Mouse (Mus musculus) frontal cortex, adult (tissue): ENCODE data around the gene Rnf7.

Experiments
- ATAC-seq: cut with Nextera tagmentation; 2 replicates; pipeline ENCODE4 v1.9.2; 2017; ENCODE audit warnings: mild to moderate bottlenecking, moderate library complexity, mixed read lengths; ENCODE audit not compliant: low TSS enrichment

Gene Rnf7

DNA sequence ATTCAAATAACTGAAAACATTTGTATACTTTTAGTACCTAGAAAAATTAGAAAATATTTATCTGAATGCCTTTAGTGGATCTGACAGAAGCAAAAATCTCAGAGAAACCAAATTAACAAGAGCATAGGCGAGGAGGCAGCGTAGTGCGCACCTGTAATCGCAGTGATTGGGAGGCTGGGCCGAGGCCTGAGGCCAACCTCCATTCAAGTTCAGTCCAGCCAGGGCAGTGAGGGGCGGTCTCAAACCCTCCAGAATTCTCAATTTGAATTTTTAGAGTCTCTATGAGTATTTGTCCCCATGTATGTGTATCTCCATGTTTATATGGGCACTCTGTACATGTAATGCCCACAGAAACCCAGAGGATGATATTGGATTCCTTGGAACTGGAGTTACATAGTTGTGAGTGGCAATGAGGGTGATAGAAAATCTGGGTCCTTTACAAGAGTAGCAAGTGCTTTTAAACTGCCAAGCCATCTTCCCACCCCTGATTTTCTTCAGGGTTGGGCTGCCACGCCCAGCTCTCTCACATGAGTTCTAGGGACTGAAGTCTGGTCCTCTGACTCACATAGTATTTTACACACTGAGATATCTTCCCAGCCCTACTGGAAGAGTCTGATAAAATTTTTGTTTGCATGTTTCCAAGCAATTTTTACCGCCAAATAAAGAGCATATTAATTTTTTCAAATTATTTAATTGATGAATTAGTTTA is 8.1 kb downstream of the Rnf7 start:
- no peak for ATAC-seq

DNA sequence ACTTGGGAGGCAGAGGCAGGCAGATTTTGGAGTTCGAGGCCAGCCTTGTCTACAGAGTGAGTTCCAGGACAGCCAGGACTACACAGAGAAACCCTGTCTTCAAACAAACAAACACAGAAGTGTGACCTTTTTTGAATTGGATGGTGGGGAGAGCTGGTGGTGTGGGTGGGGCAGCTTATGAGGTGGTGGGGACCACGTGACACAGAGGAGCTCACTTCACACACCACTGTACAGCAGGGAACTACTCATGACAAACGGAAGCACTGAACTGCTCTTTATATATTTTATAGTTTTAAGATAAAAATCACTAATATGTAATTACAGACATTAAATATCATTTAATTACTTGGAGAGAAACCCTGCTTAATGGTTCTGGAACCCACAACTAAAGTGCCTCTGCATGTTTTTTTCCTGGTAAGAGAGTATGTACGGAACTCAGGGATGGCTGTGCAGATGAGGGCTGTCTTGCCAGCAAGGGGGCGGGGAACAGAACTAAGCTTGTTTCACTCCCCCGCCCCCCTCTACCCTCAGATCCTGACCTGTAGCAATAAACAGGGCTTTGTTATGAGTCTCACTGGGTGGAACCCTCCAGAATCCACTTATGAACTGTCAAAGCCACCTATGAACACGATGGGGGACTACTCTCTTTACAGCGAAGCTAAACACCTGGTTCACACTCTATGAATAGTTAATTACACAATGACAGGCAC is 8.8 kb downstream of the Rnf7 start:
- ATAC-seq: no peak

DNA sequence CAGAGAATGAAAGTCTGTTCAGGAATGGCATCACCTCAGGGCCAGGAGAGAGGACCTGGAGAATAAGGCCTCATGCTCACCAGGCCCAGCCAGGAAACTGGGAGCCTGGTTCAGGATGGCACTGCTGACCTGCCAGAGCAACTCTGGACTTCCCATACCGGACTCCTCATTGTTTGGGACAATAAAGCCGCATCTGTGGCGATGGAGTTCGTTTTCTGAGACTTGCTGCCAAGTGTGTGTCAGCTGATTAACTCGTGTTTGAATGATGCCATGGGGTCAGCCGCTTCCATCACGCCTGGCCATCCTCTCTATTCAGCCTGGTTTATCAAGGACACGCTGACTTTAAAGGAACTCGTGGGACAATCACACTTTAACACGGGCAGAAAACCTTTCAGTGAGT is 14.8 kb downstream of the Rnf7 start:
- peak; percentile 67 for ATAC-seq

DNA sequence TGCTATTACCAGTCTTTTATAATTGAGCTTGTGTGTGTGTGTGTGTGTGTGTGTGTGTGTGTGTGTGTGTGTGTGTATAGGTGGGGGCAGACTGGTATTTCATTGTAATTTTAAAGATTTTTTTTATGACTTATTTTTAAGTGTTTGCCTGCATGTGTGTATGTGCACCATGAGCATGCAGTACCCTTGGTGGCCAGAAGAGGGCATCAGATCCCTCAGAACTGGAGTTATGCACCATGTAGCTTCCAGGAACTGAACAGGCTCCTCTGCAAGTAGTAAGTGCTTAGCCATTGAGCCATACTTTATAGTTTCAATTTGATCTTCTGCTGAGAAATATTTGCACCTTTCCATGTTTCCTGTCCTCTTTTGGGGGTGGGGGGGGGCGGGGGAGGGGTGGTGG is 16.9 kb downstream of the Rnf7 start:
- ATAC-seq: no peak

DNA sequence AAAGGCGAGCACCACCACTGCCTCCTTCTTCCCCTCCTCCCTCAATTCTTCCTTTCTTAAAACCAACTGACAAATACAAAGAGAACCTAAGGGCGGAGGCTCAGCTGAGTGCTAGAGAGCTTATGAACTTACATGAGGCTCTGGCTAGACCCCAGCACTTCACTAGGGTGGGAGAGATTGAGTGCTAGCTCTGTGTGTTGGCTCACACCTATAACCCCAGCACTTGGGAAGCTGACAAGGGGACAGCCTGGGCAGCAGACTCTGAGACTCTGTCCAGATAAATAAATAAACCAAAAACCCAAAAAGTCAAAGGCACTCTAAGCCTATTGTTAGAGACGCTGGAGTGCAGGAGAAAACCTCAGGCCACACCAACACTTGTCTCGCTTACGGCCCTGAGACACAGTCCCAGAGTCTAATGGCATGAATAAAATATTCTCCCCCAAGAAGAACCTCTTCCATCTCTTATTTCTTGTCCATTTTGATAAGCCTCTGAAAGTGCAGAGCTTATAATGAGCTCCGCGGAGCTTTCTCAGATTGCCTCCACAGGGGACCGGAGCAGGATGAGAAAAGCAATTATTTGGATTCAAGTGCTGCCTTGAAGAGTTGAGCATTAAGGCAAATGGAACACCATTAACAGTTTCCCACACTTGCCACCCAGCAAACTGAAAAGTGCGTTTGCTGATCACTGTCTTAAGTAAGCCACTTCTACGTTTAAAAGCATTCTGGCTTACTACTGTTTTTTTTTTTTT is 18.2 kb downstream of the Rnf7 start:
- ATAC-seq: no peak

DNA sequence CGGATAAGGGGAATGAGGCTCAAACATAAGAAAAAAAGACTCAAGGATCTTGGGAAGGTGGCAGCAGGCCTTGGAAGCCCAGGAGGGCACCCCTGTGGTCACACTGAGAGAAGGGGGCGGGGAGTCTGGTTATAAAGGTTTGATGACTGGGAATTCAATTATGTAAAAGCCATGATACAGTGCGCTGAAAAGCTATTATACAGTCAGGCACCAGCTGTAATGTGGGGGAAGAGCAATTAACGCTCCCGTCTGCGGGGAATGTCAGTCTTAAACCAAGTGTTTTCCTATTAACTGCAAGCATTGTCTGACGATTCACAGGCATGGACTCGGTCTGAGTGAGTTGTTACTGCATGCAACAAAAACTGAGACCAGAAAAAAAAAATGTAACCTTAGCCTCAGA is 22.9 kb downstream of the Rnf7 start:
- no peak for ATAC-seq

DNA sequence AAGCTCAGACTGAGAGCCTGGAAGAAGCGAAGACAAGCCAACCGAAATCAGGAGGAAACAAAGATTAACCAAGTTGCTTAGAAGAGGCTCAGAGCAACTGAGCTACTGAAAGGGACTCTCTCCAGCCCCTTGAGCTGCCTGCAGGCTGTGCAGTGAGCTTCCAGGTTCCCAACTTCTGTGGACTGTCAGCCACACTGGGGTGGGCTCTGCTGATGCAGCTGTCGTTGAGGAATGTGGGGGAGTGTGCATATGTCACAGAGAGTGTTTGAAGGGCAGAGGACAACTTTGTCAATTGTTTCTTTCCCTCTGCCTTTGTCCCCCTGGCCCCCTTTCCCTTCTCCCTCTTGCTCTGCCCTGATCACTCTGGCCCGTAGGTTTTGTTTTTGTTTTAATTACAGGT is 25.5 kb downstream of the Rnf7 start:
- ATAC-seq: no peak

DNA sequence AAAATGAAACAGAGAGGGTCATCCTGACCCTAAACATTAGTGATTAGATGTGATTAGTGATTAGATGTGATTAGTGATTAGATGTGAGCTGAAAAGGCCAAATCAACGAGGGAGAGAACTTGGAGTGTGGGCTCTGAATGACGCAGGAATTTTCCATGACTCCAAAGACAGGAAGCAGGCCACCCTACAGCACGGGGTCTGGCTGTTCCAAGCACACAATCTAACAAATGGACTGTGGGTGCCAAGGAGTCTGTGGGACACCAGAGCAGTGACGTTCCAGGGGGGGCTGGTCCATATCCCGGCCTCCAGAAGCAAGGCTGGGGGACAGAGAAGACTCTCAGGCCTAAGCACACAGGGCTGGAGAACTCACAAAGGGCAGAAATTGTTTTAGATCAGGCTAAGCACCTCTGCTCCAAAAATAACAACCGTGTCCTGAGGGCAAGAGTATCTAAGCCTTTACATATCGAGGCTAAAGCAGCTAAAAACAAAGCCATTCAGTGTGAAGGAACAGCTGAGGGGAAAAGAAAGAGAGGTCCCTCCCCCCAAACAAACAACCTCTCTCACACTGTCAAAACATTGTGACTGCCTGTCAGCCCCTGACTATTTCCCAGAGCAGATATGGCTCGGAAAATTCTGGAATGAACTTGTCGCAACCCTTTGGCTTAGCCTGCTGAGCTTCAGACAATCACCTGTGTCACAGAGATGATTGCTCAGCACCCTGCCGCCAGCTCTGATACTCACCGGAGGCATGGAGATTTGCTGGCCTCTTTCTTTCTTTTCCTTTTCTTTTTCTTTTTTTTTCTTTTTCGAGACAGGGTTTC is 27.4 kb downstream of the Rnf7 start:
- no peak for ATAC-seq

DNA sequence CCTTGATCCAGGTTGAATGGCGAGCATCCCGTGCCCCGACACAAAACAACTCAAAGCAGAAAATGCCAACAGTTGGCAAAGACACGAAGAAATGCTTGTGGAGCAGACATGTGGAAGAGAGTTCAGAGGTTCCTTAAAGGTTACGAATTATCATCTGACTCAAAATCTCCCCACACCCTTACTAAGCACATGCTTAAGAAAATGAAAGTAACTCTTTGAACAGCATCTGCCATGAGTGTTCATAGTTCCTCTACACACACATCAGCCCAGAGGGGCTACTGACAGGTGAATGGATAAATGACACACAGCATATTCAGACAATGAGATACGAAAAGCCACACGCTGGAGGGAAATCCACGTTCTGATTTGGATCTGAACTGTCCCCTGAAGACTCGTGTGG is 29.0 kb downstream of the Rnf7 start:
- no peak for ATAC-seq

DNA sequence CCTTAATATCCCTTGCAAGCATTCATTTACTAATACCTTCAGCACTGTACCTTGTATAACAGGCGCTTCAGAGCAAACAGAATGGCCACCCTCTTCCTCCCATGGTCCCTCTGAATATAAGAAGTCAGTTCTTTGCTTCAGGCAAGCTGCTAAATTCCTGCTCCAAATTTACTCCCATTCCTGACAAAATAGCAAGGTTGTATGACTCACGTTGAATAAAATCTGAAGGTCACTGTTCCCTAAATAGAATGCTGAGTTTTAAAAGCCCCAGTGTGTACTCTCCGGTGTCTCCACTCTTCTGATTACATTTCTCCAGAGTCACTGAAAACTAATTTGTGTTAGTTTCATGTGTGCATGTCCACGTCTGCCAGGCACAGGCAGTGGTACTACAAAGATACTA is 33.1 kb downstream of the Rnf7 start:
- ATAC-seq: peak; percentile 50; the same call in 1 of the 2 replicates

DNA sequence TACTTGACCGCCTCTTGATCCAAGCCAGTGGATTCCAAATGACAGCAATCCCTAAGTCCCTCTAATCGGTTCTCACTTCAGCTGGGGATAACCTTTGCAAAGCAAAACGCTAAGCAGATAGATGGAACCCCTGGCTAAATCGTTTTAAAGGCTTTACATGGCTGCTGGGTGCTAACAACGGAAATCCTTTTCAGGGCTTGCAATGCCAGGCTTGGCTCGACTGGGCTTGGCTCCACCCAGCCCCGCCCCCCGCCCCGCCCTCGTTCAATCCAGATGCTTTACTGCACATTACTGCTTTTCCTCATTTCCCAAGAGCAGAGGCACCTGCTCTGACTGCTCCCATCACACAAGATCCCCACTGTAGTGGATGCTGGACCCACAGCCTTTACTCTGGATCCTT is 36.4 kb downstream of the Rnf7 start:
- ATAC-seq: no peak

DNA sequence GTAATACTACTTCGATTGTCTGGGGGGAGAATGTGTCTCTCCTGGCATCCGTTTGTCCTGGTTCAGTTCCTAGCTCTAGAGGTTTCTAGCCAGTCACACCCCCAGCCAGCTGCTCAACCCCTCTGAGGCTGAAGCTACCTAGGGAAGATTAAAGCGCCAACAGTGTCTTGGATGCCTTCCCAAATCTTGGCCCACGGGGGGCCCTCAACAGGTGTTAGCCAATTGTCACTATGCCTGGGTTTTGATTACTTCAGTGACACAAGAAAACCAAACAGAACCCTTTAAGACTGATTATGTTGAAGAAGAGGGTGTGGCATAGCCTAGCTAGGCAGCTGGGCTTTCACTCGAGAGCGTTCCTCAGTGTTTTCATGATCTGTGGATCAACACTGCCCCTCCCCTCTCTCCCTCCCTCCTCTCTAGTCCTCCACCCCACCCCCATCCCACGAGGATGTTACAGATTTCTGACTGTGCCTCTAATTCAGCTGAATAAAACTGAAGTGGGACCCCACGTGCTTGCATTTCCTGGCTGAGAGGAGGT is 40.1 kb downstream of the Rnf7 start:
- ATAC-seq: peak; percentile 24; the same call in 1 of the 2 replicates

DNA sequence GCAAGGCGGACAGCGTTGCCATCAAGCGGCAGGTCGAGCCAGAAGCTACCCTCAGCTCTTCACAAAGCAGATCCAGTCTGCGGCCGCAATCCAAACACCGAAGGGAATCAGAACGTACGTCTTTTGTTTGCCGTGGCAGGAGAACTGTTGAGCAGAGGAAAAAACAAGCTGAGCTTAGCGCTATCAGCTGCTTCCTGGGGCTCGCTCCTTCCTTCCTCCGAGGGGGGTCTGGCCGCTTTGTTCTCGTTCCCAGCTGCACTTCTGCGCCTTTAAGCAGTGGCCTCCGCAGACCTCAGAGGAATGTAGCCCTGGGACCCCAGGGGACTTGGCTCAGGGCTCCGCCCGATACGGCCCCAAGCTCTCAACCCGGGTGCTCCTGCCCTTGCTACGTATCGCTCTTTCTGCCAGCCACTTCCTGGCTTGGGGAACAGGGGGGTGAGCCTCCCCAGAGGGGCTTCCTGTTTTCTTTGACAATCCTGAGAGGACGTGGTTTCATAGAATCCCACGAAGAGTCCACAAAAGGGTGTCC is 40.6 kb downstream of the Rnf7 start:
- ATAC-seq: peak; percentile 51

DNA sequence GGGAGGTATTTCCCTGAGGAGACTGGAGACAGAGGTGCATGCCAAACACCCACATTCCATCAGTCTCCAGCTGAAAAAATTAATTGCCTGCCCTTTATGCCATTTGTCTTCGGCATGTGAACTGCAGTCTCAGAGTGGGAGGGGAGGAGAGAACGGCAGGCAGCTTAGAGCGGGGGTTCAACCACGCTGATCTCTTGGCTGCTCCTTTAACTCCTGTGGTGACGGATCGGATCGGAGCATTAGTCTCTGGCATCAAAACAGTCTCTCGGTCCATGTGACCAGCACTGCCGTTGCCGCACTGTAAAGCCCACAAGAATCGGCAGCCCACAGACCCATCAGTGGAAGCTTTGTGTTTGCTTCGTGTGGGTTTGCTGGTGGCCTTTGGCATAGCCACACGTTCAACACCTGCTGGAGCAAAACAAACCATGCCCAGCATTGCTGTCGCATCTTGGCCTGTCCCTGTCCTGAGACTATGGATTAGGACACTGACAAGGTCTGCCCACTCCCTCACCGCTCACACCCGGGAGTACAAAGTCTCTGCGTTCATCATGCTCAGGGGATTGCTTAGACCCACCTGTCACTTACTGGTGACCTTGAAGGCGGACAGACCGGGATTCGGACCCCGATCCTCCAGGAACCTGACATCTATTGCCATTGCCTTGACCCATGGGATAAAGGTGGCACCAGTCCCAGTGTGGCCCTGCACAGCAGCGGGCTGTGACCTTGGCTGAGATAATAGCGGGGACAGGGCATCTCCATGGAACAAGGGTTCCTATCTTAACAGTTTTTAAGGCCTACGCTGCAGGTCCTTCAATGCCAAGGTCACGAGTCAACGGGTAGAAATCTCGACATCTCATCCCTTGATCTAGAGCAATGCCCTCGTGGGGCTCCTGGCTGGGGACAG is 41.3 kb downstream of the Rnf7 start:
- no peak for ATAC-seq

DNA sequence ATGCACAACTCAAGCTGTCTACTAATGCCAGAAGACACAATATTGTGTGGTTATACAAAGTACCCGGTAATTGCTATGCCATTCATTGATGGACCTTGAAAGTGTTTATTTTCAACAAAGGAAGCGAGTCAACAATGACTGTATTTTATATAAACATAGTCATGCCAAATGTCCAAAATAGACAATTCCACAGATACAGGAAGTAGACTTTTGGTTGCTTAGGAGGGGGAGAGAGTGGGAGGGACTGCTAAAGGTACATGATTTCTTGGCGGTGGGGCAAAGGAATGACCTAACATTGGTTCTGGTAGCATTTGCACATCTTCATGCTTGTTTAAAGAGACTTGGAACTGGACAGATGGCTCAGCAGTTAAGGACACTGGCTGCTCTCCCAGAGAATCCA is 45.9 kb downstream of the Rnf7 start:
- no peak for ATAC-seq

DNA sequence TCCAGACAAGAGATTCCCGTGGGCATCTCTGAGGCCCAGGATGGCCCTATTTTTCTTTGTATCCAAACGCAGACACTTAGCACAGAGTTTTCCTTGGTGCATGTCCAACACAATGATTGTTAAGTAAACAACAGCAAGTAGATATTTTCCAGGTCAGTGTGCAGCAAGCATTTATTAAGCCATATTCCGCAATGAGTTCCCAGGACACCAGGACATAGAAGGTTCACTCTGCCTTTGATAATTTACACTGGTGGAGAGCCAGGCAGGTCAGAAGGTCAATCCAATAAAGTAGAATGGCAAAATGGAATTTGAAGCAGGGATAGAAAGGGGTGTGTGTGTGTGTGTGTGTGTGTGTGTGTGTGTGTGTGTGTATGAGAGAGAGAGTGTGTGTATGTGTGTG is 47.4 kb downstream of the Rnf7 start:
- no peak for ATAC-seq

DNA sequence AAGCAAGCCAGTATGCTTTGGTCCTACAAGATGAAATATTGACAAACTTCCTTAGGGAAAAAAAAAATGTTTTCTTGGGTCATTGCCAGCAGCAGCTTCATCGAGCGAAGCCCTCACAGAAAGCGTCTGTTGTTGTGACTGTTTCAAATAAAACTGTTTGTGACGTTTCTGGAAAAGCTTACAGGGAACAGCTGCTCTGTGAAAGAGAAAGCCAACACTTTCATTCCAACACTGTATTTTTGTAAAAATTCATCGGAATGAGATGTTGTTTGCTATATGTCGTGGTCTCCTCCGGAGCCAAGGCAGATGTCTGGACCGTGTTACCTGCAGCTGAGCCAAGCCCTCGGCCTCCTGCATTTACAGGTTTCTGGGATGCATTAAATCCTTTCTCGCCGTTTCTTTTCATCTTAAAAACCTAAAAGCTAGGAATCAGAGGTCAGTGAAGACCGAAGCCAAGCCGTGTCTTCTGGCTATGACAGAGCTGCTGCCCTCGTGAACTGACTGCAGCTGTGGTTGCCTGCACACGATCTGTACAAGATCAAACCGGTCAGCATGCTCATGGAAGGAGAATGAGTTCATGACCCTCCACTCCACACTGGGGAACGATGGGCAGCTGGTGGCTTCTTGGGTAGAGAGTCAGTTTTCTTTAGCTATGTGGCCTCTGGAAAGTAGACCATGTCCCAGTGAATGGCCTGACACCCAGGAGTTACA is 50.0 kb downstream of the Rnf7 start:
- peak; percentile 89 for ATAC-seq

DNA sequence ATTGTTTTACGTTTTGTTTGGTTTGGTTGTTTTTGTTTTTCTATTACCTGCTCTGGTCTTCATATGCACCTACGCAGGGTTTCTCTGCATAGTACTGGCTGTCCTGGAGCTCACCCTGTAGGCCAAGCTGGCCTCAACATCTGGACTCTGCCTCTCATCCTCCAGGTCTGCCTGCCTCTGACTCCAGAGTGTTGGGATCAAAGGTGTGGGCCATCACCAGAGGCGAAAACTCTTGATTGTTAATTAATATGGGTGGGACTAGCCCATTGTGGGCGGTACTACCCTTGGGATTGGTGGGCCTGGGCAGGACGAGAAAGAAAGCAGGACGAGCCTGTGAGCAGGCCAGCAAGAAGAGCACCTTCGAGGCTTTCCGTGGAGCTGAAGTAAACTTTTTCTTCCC is 54.4 kb downstream of the Rnf7 start:
- ATAC-seq: no peak
